Mouse (Mus musculus) kidney, postnatal 0 days (tissue): Measurements from ENCODE around the gene Slc8a1. TPM values are rescaled to one million over a fixed set of nuclear protein-coding genes. Genes with fewer than 3 reads are reported as not detected.

ENCODE experiments used
- ATAC-seq: fragments of 200-750 bp; cut with Nextera tagmentation; replicated peaks from 2 replicates; pipeline ENCODE4 v1.8.0; 2017; ENCODE audit warnings: low read depth, moderate number of reproducible peaks, moderate TSS enrichment, moderate library complexity; ENCODE audit not compliant: low FRiP score
- DNase-seq: peaks from one replicate; pipeline ENCODE4 v3.0.0-alpha.2; 2016; ENCODE audit warnings: low spot score
- H3K27ac ChIP-seq: fragments of 300-500 bp; sonication (generic); 2 replicates; pipeline ENCODE4 v1.5.1; 2014; ENCODE audit warnings: mild to moderate bottlenecking
- H3K27me3 ChIP-seq: fragments of 300-500 bp; sonication (generic); 2 replicates; pipeline ENCODE4 v1.6.1; 2014; ENCODE audit warnings: low read length, mixed read lengths; ENCODE audit not compliant: insufficient read depth
- H3K36me3 ChIP-seq: fragments of 300-500 bp; sonication (generic); 2 replicates; pipeline ENCODE4 v1.6.1; 2014; ENCODE audit warnings: low read length, mixed read lengths; ENCODE audit not compliant: insufficient read depth
- H3K4me1 ChIP-seq: fragments of 300-500 bp; sonication (generic); replicated peaks from 2 replicates; pipeline ENCODE4 v1.6.1; 2014; ENCODE audit warnings: antibody characterized with exemption, low read length, mixed read lengths; ENCODE audit not compliant: insufficient read depth
- H3K4me2 ChIP-seq: fragments of 300-500 bp; sonication (generic); 2 replicates; pipeline ENCODE4 v1.6.1; 2014; ENCODE audit warnings: mild to moderate bottlenecking, low read length, moderate library complexity, mixed read lengths
- H3K4me3 ChIP-seq: fragments of 300-500 bp; sonication (generic); replicated peaks from 2 replicates; pipeline ENCODE4 v1.5.1; 2014; ENCODE audit warnings: low read depth, low read length
- H3K9ac ChIP-seq: fragments of 300-500 bp; sonication (generic); 2 replicates; pipeline ENCODE4 v1.6.1; 2014; ENCODE audit warnings: low read depth, low read length
- H3K9me3 ChIP-seq: fragments of 300-500 bp; sonication (generic); replicated peaks from 2 replicates; pipeline ENCODE4 v1.6.1; 2016; ENCODE audit warnings: low read length, inconsistent platforms, mixed read lengths
- CTCF ChIP-seq: IDR thresholded peaks from 2 replicates; pipeline ENCODE4 v1.5.1; 2016; ENCODE audit warnings: antibody characterized with exemption, low read depth, mild to moderate bottlenecking, moderate library complexity
- WGBS: fragments of 180-500 bp; shearing (Covaris S2); extraction: QIAGEN DNeasy Blood & Tissue Kit; methylation state at CpG from one replicate; pipeline ENCODE4 v1.1.7; 2014; 5-methylcytosine and 5-hydroxymethylcytosine counted together
- polyA plus RNA-seq: library from polyadenylated mRNA; unstranded; fragments of >200 nt; fragmentation: Nextera tagmentation; extraction: Ambion mirVana; gene quantifications from 2 replicates; pipeline ENCODE4 v1.2.1, GENCODE M21; 2015

The Slc8a1 gene
- polyA plus RNA-seq, 1 experiment from 2014 or later: 12.9 TPM

GRCm38 (mm10) chr17:81526463-81526862, 211.7 kb downstream of the Slc8a1 start:
- Histone ChIP-seq H3K27me3 (no peaks in the 10 kb centered on the region), H3K9me3 (no peaks in the 10 kb centered on the region), H3K4me1 (no peaks in the 10 kb centered on the region), H3K4me3 (no peak overlapping the region), H3K36me3 (no peaks in the 10 kb centered on the region), H3K27ac (no peak overlapping the region), H3K4me2 (no peak overlapping the region), H3K9ac (no peak overlapping the region)
- 87% methylated on average over 3 of the region's 3 CpGs for WGBS
- DNase-seq (no peak), ATAC-seq (no peak)
- no peak for TF ChIP-seq CTCF

- DNase-seq (no peak), ATAC-seq (no peak)
- Histone ChIP-seq H3K9ac (no peak overlapping the region), H3K36me3 (no peaks in the 10 kb centered on the region), H3K27ac (no peak overlapping the region), H3K4me2 (no peak overlapping the region), H3K9me3 (no peaks in the 10 kb centered on the region), H3K27me3 (no peaks in the 10 kb centered on the region), H3K4me1 (no peaks in the 10 kb centered on the region), H3K4me3 (no peak overlapping the region)
- WGBS: 61% methylated on average over 6 of the region's 6 CpGs
- no peak for TF ChIP-seq CTCF
Measured at GRCm38 (mm10) chr17:81524826-81525225, 213.4 kb downstream of the Slc8a1 start.

- 94% methylated on average over 2 of the region's 2 CpGs for WGBS
- ATAC-seq: no peak
Measured at GRCm38 (mm10) chr17:81523943-81524342, 214.2 kb downstream of the Slc8a1 start.

GRCm38 (mm10) chr17:81518316-81519025, 219.7 kb downstream of the Slc8a1 start:
- H3K9me3 ChIP-seq: no peaks in the 10 kb centered on the region
- ATAC-seq (no peak), DNase-seq (no peak)
- H3K36me3 ChIP-seq: no peaks in the 10 kb centered on the region
- H3K9ac ChIP-seq: no peak overlapping the region
- H3K4me2 ChIP-seq: no peak overlapping the region
- no peak overlapping the region for H3K27ac ChIP-seq
- H3K4me1 ChIP-seq: 0 out of 2 replicates have a peak, but pooled peaks cover 3% of the 10 kb centered on the region
- no peaks in the 10 kb centered on the region for H3K27me3 ChIP-seq
- WGBS: 87% methylated on average over 10 of the region's 10 CpGs
- H3K4me3 ChIP-seq: no peak overlapping the region
- TF ChIP-seq CTCF: no peak

More at GRCm38 (mm10) chr17:81523943-81524342, 214.2 kb downstream of the Slc8a1 start:
- H3K27ac ChIP-seq: no peak overlapping the region
- H3K36me3 ChIP-seq: no peaks in the 10 kb centered on the region
- H3K4me2 ChIP-seq: no peak overlapping the region
- no peak overlapping the region for H3K4me3 ChIP-seq
- no peaks in the 10 kb centered on the region for H3K27me3 ChIP-seq
- H3K4me1 ChIP-seq: no peaks in the 10 kb centered on the region
- no peak for TF ChIP-seq CTCF
- no peak overlapping the region for H3K9ac ChIP-seq
- H3K9me3 ChIP-seq: no peaks in the 10 kb centered on the region
- no peak for DNase-seq

- 92% methylated on average over 4 of the region's 4 CpGs for WGBS
- no peak overlapping the region for H3K4me3 ChIP-seq
- no peak overlapping the region for H3K4me2 ChIP-seq
- no peak for TF ChIP-seq CTCF
- ATAC-seq (no peak), DNase-seq (no peak)
- H3K27me3 ChIP-seq: no peaks in the 10 kb centered on the region
- H3K9me3 ChIP-seq: no peaks in the 10 kb centered on the region
- H3K27ac ChIP-seq: no peak overlapping the region
- H3K36me3 ChIP-seq: no peaks in the 10 kb centered on the region
- H3K4me1 ChIP-seq: 0 out of 2 replicates have a peak, but pooled peaks cover 6% of the 10 kb centered on the region
- H3K9ac ChIP-seq: no peak overlapping the region
Measured at GRCm38 (mm10) chr17:81516155-81516554, 222.0 kb downstream of the Slc8a1 start.

GRCm38 (mm10) chr17:81514022-81514421, 224.2 kb downstream of the Slc8a1 start:
- no peak for TF ChIP-seq CTCF
- DNase-seq: no peak
- no peak overlapping the region for H3K9ac ChIP-seq
- no peaks in the 10 kb centered on the region for H3K9me3 ChIP-seq
- H3K36me3 ChIP-seq: no peaks in the 10 kb centered on the region
- WGBS: 60% methylated on average over 4 of the region's 4 CpGs
- H3K4me2 ChIP-seq: no peak overlapping the region
- H3K4me1 ChIP-seq: 0 out of 2 replicates have a peak, but pooled peaks cover 6% of the 10 kb centered on the region
- no peak overlapping the region for H3K4me3 ChIP-seq
- no peak overlapping the region for H3K27ac ChIP-seq
- no peaks in the 10 kb centered on the region for H3K27me3 ChIP-seq
- ATAC-seq: no peak
